Mouse (Mus musculus): ENCODE measurements around the gene Scarf1.

Gene Scarf1

GRCm38 (mm10) chr11:75513336-75513735 lies at the start of gene Scarf1:
TSS of gene Scarf1 (plus strand) at chr11:75513540.
- DNase-seq = no peak

- no peak for DNase-seq
These were observed 49.7 kb upstream of the Scarf1 start for GRCm38 (mm10) chr11:75463624-75464023.

GRCm38 (mm10) chr11:75464417-75464816 lies 48.9 kb upstream of the Scarf1 start:
- DNase-seq = no peak

- no peak for DNase-seq
These were observed 48.3 kb upstream of the Scarf1 start for GRCm38 (mm10) chr11:75465051-75465450.

- DNase-seq = no peak
These were observed 46.4 kb upstream of the Scarf1 start for GRCm38 (mm10) chr11:75466731-75467505.

GRCm38 (mm10) chr11:75467512-75468215 lies 45.7 kb upstream of the Scarf1 start:
- peak; percentile 73 for DNase-seq

- DNase-seq = no peak
These were observed 44.9 kb upstream of the Scarf1 start for GRCm38 (mm10) chr11:75468410-75468809.

GRCm38 (mm10) chr11:75469261-75469660 lies 44.1 kb upstream of the Scarf1 start:
- DNase-seq = no peak

GRCm38 (mm10) chr11:75470675-75471074 lies 42.7 kb upstream of the Scarf1 start:
- DNase-seq = no peak

- DNase-seq = no peak
These were observed 40.8 kb upstream of the Scarf1 start for GRCm38 (mm10) chr11:75472469-75473081.

- peak; percentile 16 for DNase-seq
These were observed 40.0 kb upstream of the Scarf1 start for GRCm38 (mm10) chr11:75473376-75473775.

GRCm38 (mm10) chr11:75486192-75486591 lies 27.1 kb upstream of the Scarf1 start:
- no peak for DNase-seq

- peak; percentile 98 for DNase-seq
These were observed 26.6 kb upstream of the Scarf1 start, which contains the start of gene Prpf8 for GRCm38 (mm10) chr11:75486601-75487285. TSS of gene Prpf8 (plus strand) at chr11:75486816.

- no peak for DNase-seq
These were observed 25.8 kb upstream of the Scarf1 start for GRCm38 (mm10) chr11:75487496-75487895.

- no peak for DNase-seq
These were observed 18.9 kb upstream of the Scarf1 start for GRCm38 (mm10) chr11:75494296-75495049.

- no peak for DNase-seq
These were observed 15.2 kb upstream of the Scarf1 start for GRCm38 (mm10) chr11:75498126-75498525.

- DNase-seq = no peak
These were observed 5.2 kb upstream of the Scarf1 start for GRCm38 (mm10) chr11:75508162-75508561.

- DNase-seq = peak; percentile 14
These were observed 4.4 kb upstream of the Scarf1 start for GRCm38 (mm10) chr11:75508904-75509303.

- DNase-seq = peak; percentile 79
These were observed 3.4 kb upstream of the Scarf1 start, which contains the start of gene Rilp for GRCm38 (mm10) chr11:75509741-75510626. TSS of gene Rilp (plus strand) at chr11:75510094.

- peak; percentile 94 for DNase-seq
These were observed 2.7 kb upstream of the Scarf1 start for GRCm38 (mm10) chr11:75510627-75510993.

GRCm38 (mm10) chr11:75511213-75511612 lies 2.1 kb upstream of the Scarf1 start:
- no peak for DNase-seq
